Mouse (Mus musculus): ENCODE measurements around the gene Ephb3. TPM values are rescaled to one million over a fixed set of nuclear protein-coding genes. Genes with fewer than 3 reads are reported as not detected.

Gene Ephb3
- polyA plus RNA-seq, 1 experiment from 2014 or later = 7.0 TPM

DNA sequence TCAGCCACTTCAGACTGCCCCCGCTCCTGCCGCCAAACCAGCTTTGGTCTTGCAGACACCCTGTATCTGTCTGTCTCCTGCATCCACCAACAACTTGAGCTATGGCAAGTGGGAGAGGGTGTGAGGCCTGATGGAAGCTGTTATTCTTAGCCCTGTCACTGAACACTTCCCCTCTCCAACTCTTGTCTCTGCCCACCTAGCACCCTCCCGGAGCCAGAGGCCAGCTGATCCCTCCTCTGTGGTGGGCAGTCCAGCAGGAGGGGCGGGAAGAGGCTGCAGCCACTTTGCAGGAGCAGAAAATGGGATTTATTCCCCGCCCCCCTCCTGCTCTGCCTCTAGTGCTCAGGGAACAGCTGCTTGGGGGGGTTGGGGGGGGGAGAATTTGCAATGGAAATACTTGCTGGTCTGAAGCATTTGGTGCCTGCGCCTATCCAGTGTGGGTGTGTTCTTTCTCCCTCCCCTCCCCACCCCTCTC is 67.3 kb downstream of the Ephb3 start:
- H3K27ac ChIP-seq (ENCODE audit: low read length) = no peak overlapping the region

DNA sequence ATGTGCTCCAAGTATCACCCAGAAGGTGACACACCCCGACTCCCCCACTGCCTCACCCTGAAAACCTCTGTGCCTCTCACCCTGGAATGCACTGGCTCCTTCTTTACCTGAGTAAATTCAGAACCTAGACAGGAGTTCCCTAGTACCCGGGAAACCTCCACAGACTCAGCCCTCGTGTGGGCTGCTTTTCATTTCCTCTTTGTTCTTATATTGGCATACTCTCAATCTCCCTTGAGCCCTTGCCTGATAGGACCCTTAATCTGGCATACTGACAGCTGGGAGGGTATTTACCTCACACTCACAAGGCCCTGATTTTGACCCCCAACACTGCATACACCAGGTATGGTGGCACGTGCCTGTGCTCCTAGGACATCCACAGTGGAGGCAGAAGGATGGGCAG is 68.2 kb downstream of the Ephb3 start:
- ATAC-seq = no peak
- Histone ChIP-seq H3K4me1 (replicated peaks; ENCODE audit: control insufficient read depth, insufficient read depth, low read length) (peaks cover 23% of the 10 kb centered on the region), H3K4me3 (replicated peaks; ENCODE audit: low read length) (no peak overlapping the region), H3K9ac (replicated peaks; ENCODE audit: low read depth, low read length) (no peak overlapping the region), H3K27ac (ENCODE audit: low read length) (no peak overlapping the region), H3K4me2 (ENCODE audit: low read length) (no peak overlapping the region), H3K27me3 (replicated peaks; ENCODE audit: control insufficient read depth, insufficient read depth, low read length) (no peaks in the 10 kb centered on the region), H3K9me3 (ENCODE audit: control insufficient read depth, low read length) (peaks cover 5% of the 10 kb centered on the region; the same call in 1 of the 2 replicates), H3K36me3 (ENCODE audit: control insufficient read depth, insufficient read depth) (no peaks in the 10 kb centered on the region)
- WGBS = 41% methylated on average over 4 of the region's 4 CpGs

More for the DNA sequence above, 67.3 kb downstream of the Ephb3 start:
- WGBS = 56% methylated on average over 6 of the region's 6 CpGs
- no peak overlapping the region for H3K9ac ChIP-seq (replicated peaks; ENCODE audit: low read depth, low read length)
- no peaks in the 10 kb centered on the region for H3K27me3 ChIP-seq (replicated peaks; ENCODE audit: control insufficient read depth, insufficient read depth, low read length)
- H3K4me1 ChIP-seq (replicated peaks; ENCODE audit: control insufficient read depth, insufficient read depth, low read length) = peaks cover 23% of the 10 kb centered on the region
- ATAC-seq = peak; percentile 35
- H3K36me3 ChIP-seq (ENCODE audit: control insufficient read depth, insufficient read depth) = no peaks in the 10 kb centered on the region
- H3K4me3 ChIP-seq (replicated peaks; ENCODE audit: low read length) = no peak overlapping the region
- H3K4me2 ChIP-seq (ENCODE audit: low read length) = no peak overlapping the region
- peaks cover 5% of the 10 kb centered on the region; the same call in 1 of the 2 replicates for H3K9me3 ChIP-seq (ENCODE audit: control insufficient read depth, low read length)

Small RNA genes within 50 kb of the gene (microRNA-seq; reads per million reads assigned to microRNA genes)
- gene Mir7680 = not detected

Other genes starting within 250 kb of the Ephb3 start
- not detected in 2 replicates for gene Teddm3, start 50.8 kb upstream of the Ephb3 start, polyA plus RNA-seq (2015; fragmentation: Nextera tagmentation; extraction: Ambion mirVana)
- gene Vps8, start 218.4 kb downstream of the Ephb3 start, polyA plus RNA-seq (2015; fragmentation: Nextera tagmentation; extraction: Ambion mirVana) = 37.5 and 39.6 TPM in 2 replicates